Mouse (Mus musculus) forebrain, embryonic 10.5 days (tissue): ENCODE results near the gene Nfe2l3. TPM values are rescaled to one million over a fixed set of nuclear protein-coding genes. Genes with fewer than 3 reads are reported as not detected.
"Not testable (repeated sequence)": the region's sequence is repeated elsewhere in the genome, so short reads cannot be mapped to it uniquely, and the experiment has no call there.

Source experiments
- DNase-seq: peaks from one replicate; pipeline ENCODE4 v3.0.0-alpha.2; 2017; ENCODE audit warnings: low spot score; ENCODE audit errors: extremely low spot score
- H3K27ac ChIP-seq: fragments of 300-500 bp; sonication (generic); 2 replicates; pipeline ENCODE4 v1.5.1; 2016; ENCODE audit warnings: mild to moderate bottlenecking
- H3K27me3 ChIP-seq: fragments of 300-500 bp; sonication (generic); 2 replicates; pipeline ENCODE4 v1.6.1; 2016; ENCODE audit warnings: mild to moderate bottlenecking; ENCODE audit not compliant: poor library complexity, severe bottlenecking
- H3K36me3 ChIP-seq: fragments of 300-500 bp; sonication (generic); replicated peaks from 2 replicates; pipeline ENCODE4 v1.6.1; 2016; ENCODE audit warnings: mild to moderate bottlenecking, moderate library complexity
- H3K4me1 ChIP-seq: fragments of 300-500 bp; sonication (generic); 2 replicates; pipeline ENCODE4 v1.6.1; 2016
- H3K4me3 ChIP-seq: fragments of 300-500 bp; sonication (generic); 2 replicates; pipeline ENCODE4 v1.5.1; 2016; ENCODE audit warnings: mild to moderate bottlenecking, moderate library complexity
- H3K9me3 ChIP-seq: fragments of 300-500 bp; sonication (generic); 2 replicates; pipeline ENCODE4 v1.6.1; 2016; ENCODE audit warnings: mild to moderate bottlenecking, moderate library complexity
- WGBS: fragments of 180-500 bp; shearing (Covaris S2); methylation state at CpG from one replicate; pipeline ENCODE4 v1.1.7; 2016; 5-methylcytosine and 5-hydroxymethylcytosine counted together
- polyA plus RNA-seq: library from polyadenylated mRNA; unstranded; fragments of >200 nt; fragmentation: Nextera tagmentation; extraction: Ambion mirVana; gene quantifications from 2 replicates; pipeline ENCODE4 v1.2.1, GENCODE M21; 2016

Gene Nfe2l3
- 0.48 and 0.89 TPM in 2 replicates for polyA plus RNA-seq

GRCm38 (mm10) chr6:51432535-51433397 lies at the start of gene Nfe2l3:
TSS of gene Nfe2l3 (plus strand) at chr6:51432670.
- peak within 1 kb of the TSS; percentile 66 for H3K4me3 ChIP-seq
- peaks cover 21% of the 10 kb centered on the region for H3K4me1 ChIP-seq
- H3K27ac ChIP-seq, result peak within 1 kb of the TSS; percentile 72
- under 1% methylated on average over 74 of the region's 74 CpGs for WGBS
- H3K9me3 ChIP-seq, result no peaks in the 10 kb centered on the region
- H3K36me3 ChIP-seq, result no peaks in the 10 kb centered on the region
- peaks cover 59% of the 10 kb centered on the region for H3K27me3 ChIP-seq
- peak; percentile 79 for DNase-seq

GRCm38 (mm10) chr6:51383769-51384755 lies 48.4 kb upstream of the Nfe2l3 start:
- Histone ChIP-seq H3K9me3 (no peaks in the 10 kb centered on the region), H3K27me3 (0 out of 2 replicates have a peak, but pooled peaks cover 6% of the 10 kb centered on the region), H3K36me3 (no peaks in the 10 kb centered on the region), H3K4me1 (peaks cover 29% of the 10 kb centered on the region), H3K27ac (peak overlapping the region; percentile 82), H3K4me3 (peak overlapping the region; percentile 31)
- 14% methylated on average over 26 of the region's 26 CpGs for WGBS
- peak; percentile 75 for DNase-seq

- peaks cover 23% of the 10 kb centered on the region for H3K4me1 ChIP-seq
- DNase-seq, result no peak
- 0 out of 2 replicates have a peak overlapping the region, but pooled peaks have one; percentile 15 for H3K27ac ChIP-seq
- no peaks in the 10 kb centered on the region for H3K9me3 ChIP-seq
- H3K4me3 ChIP-seq, result no peak overlapping the region
- no peaks in the 10 kb centered on the region for H3K27me3 ChIP-seq
- H3K36me3 ChIP-seq, result no peaks in the 10 kb centered on the region
- WGBS, result 63% methylated on average over 11 of the region's 11 CpGs
Observed at GRCm38 (mm10) chr6:51390505-51390904, 42.0 kb upstream of the Nfe2l3 start.

GRCm38 (mm10) chr6:51391816-51392490 lies 40.5 kb upstream of the Nfe2l3 start:
- Histone ChIP-seq H3K4me3 (no peak overlapping the region), H3K27me3 (no peaks in the 10 kb centered on the region), H3K27ac (no peak overlapping the region), H3K4me1 (peaks cover 26% of the 10 kb centered on the region), H3K36me3 (no peaks in the 10 kb centered on the region), H3K9me3 (no peaks in the 10 kb centered on the region)
- DNase-seq, result no peak
- 81% methylated on average over 13 of the region's 13 CpGs for WGBS

- no peak for DNase-seq
- Histone ChIP-seq H3K4me1 (peaks cover 26% of the 10 kb centered on the region), H3K27me3 (no peaks in the 10 kb centered on the region), H3K27ac (no peak overlapping the region), H3K9me3 (no peaks in the 10 kb centered on the region), H3K4me3 (no peak overlapping the region), H3K36me3 (no peaks in the 10 kb centered on the region)
- 70% methylated on average over 6 of the region's 6 CpGs for WGBS
Observed at GRCm38 (mm10) chr6:51393341-51394128, 38.9 kb upstream of the Nfe2l3 start.

GRCm38 (mm10) chr6:51394367-51394766 lies 38.1 kb upstream of the Nfe2l3 start:
- not testable (repeated sequence) for H3K27ac ChIP-seq, H3K27me3 ChIP-seq, DNase-seq, H3K4me3 ChIP-seq, H3K9me3 ChIP-seq, H3K36me3 ChIP-seq
- 88% methylated on average over 8 of the region's 8 CpGs for WGBS
- H3K4me1 ChIP-seq, result peaks cover 34% of the 10 kb centered on the region

- WGBS, result 85% methylated on average over 3 of the region's 3 CpGs
- H3K27me3 ChIP-seq, H3K27ac ChIP-seq, DNase-seq, H3K4me3 ChIP-seq, H3K9me3 ChIP-seq, H3K36me3 ChIP-seq: not testable (repeated sequence)
- H3K4me1 ChIP-seq, result peaks cover 36% of the 10 kb centered on the region
Observed at GRCm38 (mm10) chr6:51394963-51395362, 37.5 kb upstream of the Nfe2l3 start.

- 67% methylated on average over 9 of the region's 9 CpGs for WGBS
- no peaks in the 10 kb centered on the region for H3K27me3 ChIP-seq
- DNase-seq, result no peak
- H3K9me3 ChIP-seq, result no peaks in the 10 kb centered on the region
- H3K36me3 ChIP-seq, result no peaks in the 10 kb centered on the region
- H3K4me1 ChIP-seq, result peaks cover 34% of the 10 kb centered on the region
- H3K27ac ChIP-seq, result peak overlapping the region; percentile 53; the same call in 1 of the 2 replicates
- no peak overlapping the region for H3K4me3 ChIP-seq
Observed at GRCm38 (mm10) chr6:51395486-51395885, 37.0 kb upstream of the Nfe2l3 start.

- H3K4me3 ChIP-seq, result no peak overlapping the region
- peak overlapping the region; percentile 81 for H3K27ac ChIP-seq
- H3K27me3 ChIP-seq, result no peaks in the 10 kb centered on the region
- peak; percentile 41 for DNase-seq
- 22% methylated on average over 6 of the region's 6 CpGs for WGBS
- H3K4me1 ChIP-seq, result peaks cover 21% of the 10 kb centered on the region
- H3K9me3 ChIP-seq, result no peaks in the 10 kb centered on the region
- H3K36me3 ChIP-seq, result no peaks in the 10 kb centered on the region
Observed at GRCm38 (mm10) chr6:51399113-51399518, 33.4 kb upstream of the Nfe2l3 start.

GRCm38 (mm10) chr6:51401294-51401693 lies 31.2 kb upstream of the Nfe2l3 start:
- no peak overlapping the region for H3K27ac ChIP-seq
- no peak overlapping the region for H3K4me3 ChIP-seq
- no peaks in the 10 kb centered on the region for H3K36me3 ChIP-seq
- DNase-seq, result no peak
- no peaks in the 10 kb centered on the region for H3K27me3 ChIP-seq
- H3K9me3 ChIP-seq, result no peaks in the 10 kb centered on the region
- H3K4me1 ChIP-seq, result peaks cover 16% of the 10 kb centered on the region
- 68% methylated on average over 6 of the region's 6 CpGs for WGBS

GRCm38 (mm10) chr6:51403598-51403997 lies 28.9 kb upstream of the Nfe2l3 start:
- Histone ChIP-seq H3K4me3 (no peak overlapping the region), H3K27ac (no peak overlapping the region)

More at GRCm38 (mm10) chr6:51403598-51403997, 28.9 kb upstream of the Nfe2l3 start:
- no peak for DNase-seq
- Histone ChIP-seq H3K4me1 (peaks cover 15% of the 10 kb centered on the region), H3K36me3 (no peaks in the 10 kb centered on the region), H3K9me3 (no peaks in the 10 kb centered on the region), H3K27me3 (no peaks in the 10 kb centered on the region)
- 93% methylated on average over 5 of the region's 5 CpGs for WGBS
